Mouse (Mus musculus): ENCODE data around the gene 1700010I14Rik.

Gene 1700010I14Rik

DNA sequence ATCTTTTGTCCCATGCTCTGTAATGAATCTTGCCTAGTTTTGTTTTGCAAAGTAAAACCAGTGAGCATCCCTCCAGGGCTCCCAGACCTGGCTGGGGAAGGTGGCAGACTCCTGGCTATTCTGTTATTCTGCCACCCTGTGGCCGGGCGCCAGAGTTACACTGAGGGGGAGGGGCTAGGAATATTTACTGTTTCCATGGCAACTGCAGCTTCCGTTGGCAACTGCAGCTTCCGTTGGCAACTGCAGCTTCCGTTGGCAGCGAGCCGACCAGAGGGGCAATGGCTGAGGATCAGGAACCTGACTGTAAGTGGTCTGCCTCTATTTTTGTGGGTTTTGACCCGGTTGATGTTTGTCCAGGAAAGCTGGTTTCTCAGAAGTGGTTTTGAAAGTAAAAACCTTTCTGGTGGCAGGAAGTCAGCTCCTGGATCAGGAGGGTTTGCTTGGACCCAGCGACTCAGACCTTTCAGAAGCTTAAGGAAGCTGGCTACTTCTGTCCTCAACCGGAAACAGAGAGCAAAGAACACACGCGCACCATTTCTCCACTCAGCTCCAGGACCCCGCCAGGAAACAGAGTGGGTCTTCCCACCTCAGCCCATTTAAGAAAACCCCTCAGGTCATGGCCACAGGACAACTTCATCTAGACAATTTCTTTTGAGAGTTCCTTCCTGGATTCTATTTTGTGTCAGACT is at the start of gene 1700010I14Rik:
TSS of gene 1700010I14Rik (plus strand) at position 215 of the 689 bp plus-strand sequence.
- DNase-seq (ENCODE audit: low spot score in 2 of 2), result peak; percentile 90 to 91

DNA sequence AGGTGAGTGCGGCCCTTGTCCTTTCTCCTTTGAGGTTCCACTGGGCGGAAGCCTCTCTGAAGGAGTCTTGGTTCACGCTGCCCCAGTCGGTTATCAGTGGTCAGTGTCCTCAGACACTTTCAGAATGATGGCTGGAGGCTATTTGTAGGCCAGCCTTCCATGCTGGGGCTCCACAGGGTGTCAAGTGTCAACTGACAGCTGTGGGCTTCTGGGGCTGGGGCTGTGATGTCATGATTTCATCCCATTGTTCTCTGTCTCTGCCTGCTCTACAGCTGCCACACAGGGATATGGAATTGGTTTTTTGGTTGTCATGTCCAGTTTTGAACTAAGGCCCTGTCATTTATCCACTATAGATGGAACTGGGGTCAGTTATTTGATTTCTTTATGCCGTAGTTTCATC is 36.5 kb upstream of the 1700010I14Rik start:
- DNase-seq (ENCODE audit: low spot score in 2 of 2), result no peak

DNA sequence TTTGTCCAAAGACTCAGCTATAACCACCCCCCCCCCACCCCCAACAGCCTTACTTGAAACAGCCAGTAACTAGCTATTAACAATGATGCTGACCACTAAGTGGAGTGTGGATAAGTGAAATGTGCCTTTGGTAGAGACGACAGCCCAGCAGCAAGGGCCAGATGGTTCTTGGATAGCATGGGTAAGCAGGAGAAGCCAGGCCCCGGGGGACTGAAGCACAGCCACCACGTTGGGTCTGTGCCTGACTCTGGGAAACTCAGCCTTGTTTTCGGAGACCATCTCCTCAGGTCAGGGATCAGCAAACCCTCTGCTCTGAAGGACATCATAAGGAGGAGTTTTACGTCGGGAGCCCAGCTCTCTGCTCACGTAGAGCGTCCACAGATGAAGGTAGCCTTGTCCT is 35.2 kb upstream of the 1700010I14Rik start:
- DNase-seq (ENCODE audit: low spot score in 2 of 2), result no peak

DNA sequence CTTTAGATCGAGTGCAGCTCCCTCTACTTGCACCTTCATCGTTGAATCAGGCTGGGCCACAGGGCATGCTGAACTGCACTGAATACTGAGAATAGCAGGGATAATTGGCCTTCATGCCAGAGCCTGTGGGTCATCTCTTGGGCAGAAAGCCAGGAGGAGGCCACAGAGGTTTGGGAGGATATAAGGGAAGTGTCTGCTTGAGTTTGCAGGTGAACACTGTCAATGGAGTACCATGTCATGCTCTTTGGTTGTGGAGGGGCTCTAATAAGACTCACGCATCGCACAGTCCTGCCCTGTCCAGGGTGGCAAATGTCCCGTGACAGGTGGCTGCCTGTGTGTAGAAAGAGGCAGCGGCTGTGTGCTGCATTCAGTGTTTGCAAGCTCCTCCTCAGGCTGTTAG is 30.0 kb upstream of the 1700010I14Rik start:
- DNase-seq (ENCODE audit: low spot score in 2 of 2), result no peak

- no peak for DNase-seq (ENCODE audit: low spot score in 2 of 2)
These were observed 27.7 kb upstream of the 1700010I14Rik start for GRCm38 (mm10) chr17:8960386-8960785.

DNA sequence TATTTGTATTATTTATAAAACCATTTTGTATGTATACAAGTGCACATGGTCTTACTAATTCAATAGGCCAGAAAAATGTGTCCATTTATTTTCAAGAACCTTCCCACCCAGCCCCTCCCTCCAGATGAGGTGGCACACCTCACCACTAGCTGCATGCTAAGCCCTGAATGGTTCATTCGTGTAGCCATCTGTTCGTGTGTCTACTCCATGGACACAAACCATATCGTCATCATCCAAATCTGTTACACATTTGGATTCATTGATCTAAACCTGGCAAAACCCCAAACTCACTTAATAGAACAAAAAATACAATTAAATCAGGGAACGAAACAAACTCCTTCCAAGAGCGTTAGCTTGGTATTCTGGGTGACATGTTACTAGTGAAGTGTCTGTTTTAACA is 27.0 kb upstream of the 1700010I14Rik start:
- DNase-seq (ENCODE audit: low spot score in 2 of 2), result no peak

DNA sequence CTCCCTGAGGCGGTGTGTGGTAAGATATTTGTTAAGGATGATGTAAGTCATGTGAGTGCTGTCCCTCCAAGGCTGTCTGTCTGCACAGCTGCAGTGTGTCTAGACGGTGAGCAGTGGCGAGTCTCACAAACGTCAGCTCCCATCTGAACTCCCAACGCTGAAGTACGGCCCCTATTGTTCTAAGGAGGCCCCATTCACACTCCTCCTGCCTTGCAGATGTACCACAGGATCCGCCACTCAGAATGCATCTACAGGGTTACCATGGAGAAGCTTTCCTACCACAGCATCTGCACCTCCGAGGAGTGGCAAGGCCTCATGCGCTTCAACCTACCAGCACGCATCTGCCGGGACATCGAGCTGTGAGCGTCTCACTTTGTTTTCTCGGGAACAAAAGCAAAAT is 26.5 kb upstream of the 1700010I14Rik start:
- DNase-seq (ENCODE audit: low spot score in 2 of 2), result no peak

- no peak for DNase-seq (ENCODE audit: low spot score in 2 of 2)
These were observed 23.0 kb upstream of the 1700010I14Rik start for GRCm38 (mm10) chr17:8965177-8965576.

- DNase-seq (ENCODE audit: low spot score in 2 of 2), result no peak
These were observed 15.8 kb upstream of the 1700010I14Rik start for GRCm38 (mm10) chr17:8972152-8972854.

GRCm38 (mm10) chr17:8973331-8973730 is 14.8 kb upstream of the 1700010I14Rik start:
- no peak for DNase-seq (ENCODE audit: low spot score in 2 of 2)

DNA sequence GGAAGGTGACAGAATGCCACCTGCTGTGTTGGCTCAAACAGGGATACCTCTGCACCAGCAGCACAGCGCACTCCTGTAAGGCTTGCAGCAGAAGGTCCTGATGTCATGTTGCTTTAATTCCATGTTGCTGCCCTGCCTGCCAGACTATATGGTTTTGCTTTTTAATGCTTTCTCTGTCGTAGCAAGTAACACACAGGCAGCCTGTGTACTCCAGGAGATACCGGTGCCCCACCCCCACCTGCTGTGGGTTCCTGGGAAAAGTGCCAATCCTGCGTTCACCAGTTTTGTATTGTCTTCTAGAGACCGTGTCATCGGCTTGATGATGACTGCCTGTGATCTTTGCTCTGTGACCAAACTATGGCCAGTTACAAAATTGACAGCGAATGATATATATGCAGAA is 13.7 kb upstream of the 1700010I14Rik start:
- no peak for DNase-seq (ENCODE audit: low spot score in 2 of 2)

- DNase-seq (ENCODE audit: low spot score in 2 of 2), result no peak
These were observed 13.2 kb upstream of the 1700010I14Rik start for GRCm38 (mm10) chr17:8974823-8975397.

- DNase-seq (ENCODE audit: low spot score in 2 of 2), result no peak
These were observed 11.4 kb upstream of the 1700010I14Rik start for GRCm38 (mm10) chr17:8976745-8977144.

GRCm38 (mm10) chr17:8977271-8977670 is 10.9 kb upstream of the 1700010I14Rik start:
- DNase-seq (ENCODE audit: low spot score in 2 of 2), result no peak

GRCm38 (mm10) chr17:8983576-8983975 is 4.6 kb upstream of the 1700010I14Rik start:
- DNase-seq (ENCODE audit: low spot score in 2 of 2), result no peak

GRCm38 (mm10) chr17:8985714-8986113 is 2.4 kb upstream of the 1700010I14Rik start:
- DNase-seq (ENCODE audit: low spot score in 2 of 2), result no peak

- no peak for DNase-seq (ENCODE audit: low spot score in 2 of 2)
These were observed 1.6 kb upstream of the 1700010I14Rik start for GRCm38 (mm10) chr17:8986551-8986950.

DNA sequence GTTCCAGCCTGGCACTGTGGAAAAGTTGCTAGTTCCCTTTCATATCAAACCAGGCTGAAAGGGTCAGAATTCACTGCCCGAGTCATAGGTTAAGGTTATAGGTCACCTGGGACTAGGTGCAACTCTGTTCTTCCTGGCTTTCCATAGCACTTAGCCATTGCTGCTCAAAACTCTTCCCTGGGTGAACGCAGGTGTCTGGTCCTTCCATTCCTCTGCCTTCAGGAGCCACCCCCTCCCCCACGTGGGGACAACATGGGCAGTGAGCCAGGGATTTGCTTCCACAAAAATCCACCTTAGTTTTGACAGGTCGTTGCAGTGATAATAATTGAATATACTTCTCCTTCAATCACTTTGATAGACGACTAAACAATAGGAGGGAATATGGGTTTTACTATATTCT is 764 bp upstream of the 1700010I14Rik start:
- no peak for DNase-seq (ENCODE audit: low spot score in 2 of 2)

- peak in 1 of 2 experiments; percentile 32 for DNase-seq (ENCODE audit: low spot score in 2 of 2)
These were observed 3.0 kb downstream of the 1700010I14Rik start for GRCm38 (mm10) chr17:8991160-8991559.

DNA sequence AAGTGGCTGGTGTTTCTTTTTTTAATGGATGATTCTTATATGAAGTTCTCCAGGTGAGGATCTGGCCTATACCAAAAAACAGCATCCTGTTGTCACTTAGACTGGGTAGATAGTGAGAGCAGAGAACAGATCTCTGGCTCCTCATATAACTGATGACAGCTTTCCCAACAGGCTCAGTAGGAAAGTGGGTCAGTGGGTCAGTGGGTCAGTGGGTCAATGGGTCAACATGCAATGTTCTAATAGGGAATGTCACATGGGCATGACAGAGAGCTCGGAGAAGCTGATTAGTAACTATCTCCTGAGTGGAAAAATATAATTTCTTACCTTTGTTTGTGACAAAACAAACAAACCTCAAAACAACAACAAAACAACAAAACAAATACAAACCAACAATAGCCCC is 7.2 kb downstream of the 1700010I14Rik start:
- no peak for DNase-seq (ENCODE audit: low spot score in 2 of 2)

DNA sequence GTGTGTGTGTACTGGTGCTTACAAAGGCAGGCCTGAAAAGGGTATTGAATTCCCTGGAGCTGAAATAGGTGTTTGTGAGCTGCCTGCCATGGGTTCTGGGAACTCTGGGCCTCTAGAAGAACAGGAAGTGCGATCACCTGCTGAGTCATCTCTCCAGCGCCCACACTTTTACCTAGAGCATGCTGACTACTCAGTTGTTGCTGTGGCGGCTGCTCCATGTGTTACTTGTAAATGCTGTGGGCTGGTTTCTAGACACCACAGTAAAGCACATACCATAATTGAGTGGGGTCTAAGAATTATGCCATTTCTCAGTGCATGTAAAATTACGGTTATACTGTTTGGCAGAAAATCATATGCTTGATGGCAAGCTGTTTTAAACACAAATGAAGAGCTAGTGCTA is 14.3 kb downstream of the 1700010I14Rik start:
- no peak for DNase-seq (ENCODE audit: low spot score in 2 of 2)

GRCm38 (mm10) chr17:9004516-9004915 is 16.4 kb downstream of the 1700010I14Rik start:
- DNase-seq (ENCODE audit: low spot score in 2 of 2), result no peak
